ENCODE assay signal across 8 mouse cellular contexts in the genomic region with DNA sequence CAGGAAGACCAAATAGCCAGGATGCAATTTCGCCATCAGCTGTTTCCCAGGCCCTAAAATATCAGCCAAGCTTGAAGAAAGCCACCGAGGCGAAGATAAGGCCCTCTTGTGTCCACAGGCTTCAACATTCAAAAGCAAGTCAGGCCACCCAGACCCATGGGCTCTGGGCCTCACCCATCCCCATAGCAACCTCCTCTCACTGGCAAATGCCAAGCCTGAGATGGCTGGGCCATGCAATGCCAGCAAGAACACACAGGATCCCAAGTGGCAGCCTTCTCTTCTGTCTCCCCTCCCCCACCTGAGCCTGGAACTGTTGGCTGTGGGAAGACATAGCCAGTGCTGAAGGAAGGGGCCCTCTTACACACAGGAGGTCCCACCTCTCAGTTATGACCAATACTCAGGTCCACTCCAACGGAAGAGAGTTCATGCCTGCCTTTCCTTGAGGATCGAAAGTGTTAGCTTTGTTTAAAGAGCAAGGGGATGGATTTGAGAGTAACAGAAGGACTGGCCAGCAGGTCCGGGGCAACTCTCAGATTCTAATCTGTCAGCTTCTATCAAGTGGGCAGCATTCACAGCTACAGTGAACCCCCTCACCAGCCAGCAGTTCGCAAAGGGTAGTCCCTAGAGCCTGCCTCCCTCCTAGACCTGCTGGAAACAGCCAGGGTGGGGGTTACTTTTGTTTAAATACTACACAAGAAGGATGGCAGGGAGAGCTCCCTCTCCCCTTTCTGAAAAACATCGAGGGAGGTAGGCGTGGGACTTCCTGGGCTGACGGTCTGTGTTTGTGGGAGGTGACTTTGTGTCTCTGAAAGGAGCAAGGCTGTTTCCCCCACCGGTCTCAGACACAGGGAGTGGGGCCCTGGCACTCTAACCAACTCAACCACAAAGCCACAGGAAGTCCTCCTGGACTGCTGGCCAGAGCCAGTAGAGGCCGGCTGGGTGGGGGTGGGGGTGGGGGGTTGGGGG. TPM values are rescaled to one million over a fixed set of nuclear protein-coding genes. Genes with fewer than 3 reads are reported as not detected.
DNase-seq lines count a peak whose midpoint lies in the region; ATAC-seq and TF ChIP-seq lines count a peak whose summit lies in the region.

No protein-coding gene starts in this region.

- 0 out of 2 replicates have a peak, but pooled peaks cover 5% of the 10 kb centered on the region for H3K27me3 ChIP-seq in forebrain, embryonic 10.5 days (ENCODE audit: poor library complexity, severe bottlenecking)
- no peaks in the 10 kb centered on the region for H3K27me3 ChIP-seq in forebrain, embryonic 11.5 days (ENCODE audit: control insufficient read depth, insufficient read depth, low read length)
- H3K27me3 ChIP-seq in hindbrain, embryonic 16.5 days (replicated peaks; ENCODE audit: control insufficient read depth, insufficient read depth, low read length) = no peaks in the 10 kb centered on the region
- no peaks in the 10 kb centered on the region for H3K27me3 ChIP-seq in lung, postnatal 0 days (replicated peaks; ENCODE audit: insufficient read depth, low read length)
- H3K27me3 ChIP-seq in stomach, embryonic 16.5 days (ENCODE audit: control insufficient read depth, insufficient read depth, low read length) = no peaks in the 10 kb centered on the region

- no peaks in the 10 kb centered on the region for H3K36me3 ChIP-seq in forebrain, embryonic 10.5 days (replicated peaks)
- no peaks in the 10 kb centered on the region for H3K36me3 ChIP-seq in forebrain, embryonic 11.5 days (ENCODE audit: control insufficient read depth, insufficient read depth, low read length)
- H3K36me3 ChIP-seq in hindbrain, embryonic 16.5 days (ENCODE audit: control insufficient read depth, insufficient read depth, low read length) = no peaks in the 10 kb centered on the region
- no peaks in the 10 kb centered on the region for H3K36me3 ChIP-seq in lung, postnatal 0 days (ENCODE audit: insufficient read depth, low read length)
- H3K36me3 ChIP-seq in stomach, embryonic 16.5 days (ENCODE audit: control insufficient read depth, insufficient read depth, low read length) = no peaks in the 10 kb centered on the region

- ATAC-seq in forebrain, embryonic 11.5 days (replicated peaks; ENCODE audit: low FRiP score) = no peak
- peak; percentile 91 for ATAC-seq in hindbrain, embryonic 16.5 days
- peak; percentile 58 for ATAC-seq in lung, postnatal 0 days
- ATAC-seq in stomach, embryonic 16.5 days (ENCODE audit: insufficient read depth, low FRiP score) = no peak

- no peak overlapping the region for H3K4me2 ChIP-seq in forebrain, embryonic 11.5 days (ENCODE audit: low read depth, low read length, severe bottlenecking)
- H3K4me2 ChIP-seq in hindbrain, embryonic 16.5 days (ENCODE audit: low read length) = peak overlapping the region; percentile 30; the same call in 1 of the 2 replicates
- peak overlapping the region; percentile 22 for H3K4me2 ChIP-seq in lung, postnatal 0 days (replicated peaks; ENCODE audit: low read depth, low read length)
- peak overlapping the region; percentile 42 for H3K4me2 ChIP-seq in stomach, embryonic 16.5 days (ENCODE audit: low read depth, low read length)

- H3K27ac ChIP-seq in forebrain, embryonic 10.5 days = peak overlapping the region; percentile 60
- H3K27ac ChIP-seq in forebrain, embryonic 11.5 days (ENCODE audit: low read depth, low read length) = no peak overlapping the region
- H3K27ac ChIP-seq in hindbrain, embryonic 16.5 days (ENCODE audit: low read depth, low read length) = peak overlapping the region; percentile 81
- peak overlapping the region; percentile 88 for H3K27ac ChIP-seq in lung, postnatal 0 days (ENCODE audit: low read length)
- peak overlapping the region; percentile 96 for H3K27ac ChIP-seq in stomach, embryonic 16.5 days (ENCODE audit: low read length)

- no peak for DNase-seq in forebrain, embryonic 10.5 days (ENCODE audit: extremely low spot score, low spot score)
- DNase-seq in forebrain, embryonic 11.5 days (ENCODE audit: low spot score) = no peak
- DNase-seq in spleen, postnatal 36 days (ENCODE audit: low spot score in 2 of 2) = peak; percentile 48 to 56
- no peak for DNase-seq in spleen, postnatal 14 days (ENCODE audit: low spot score in 2 of 2)
- DNase-seq in lung, postnatal 0 days (ENCODE audit: low spot score) = peak; percentile 72
- DNase-seq in gastrocnemius, postnatal 10 days = no peak

- TF ChIP-seq CTCF in lung, postnatal 0 days (IDR thresholded peaks at IDR 0.05) = 0 out of 2 replicates have a peak, but pooled peaks have one; percentile 0

- no peaks in the 10 kb centered on the region for H3K9me3 ChIP-seq in forebrain, embryonic 10.5 days
- no peaks in the 10 kb centered on the region for H3K9me3 ChIP-seq in forebrain, embryonic 11.5 days (ENCODE audit: control insufficient read depth, low read length)
- H3K9me3 ChIP-seq in hindbrain, embryonic 16.5 days (ENCODE audit: control insufficient read depth, low read length) = no peaks in the 10 kb centered on the region
- no peaks in the 10 kb centered on the region for H3K9me3 ChIP-seq in lung, postnatal 0 days (ENCODE audit: low read length)
- H3K9me3 ChIP-seq in stomach, embryonic 16.5 days (replicated peaks; ENCODE audit: control insufficient read depth, low read length) = no peaks in the 10 kb centered on the region

- whole genome bisulfite sequencing in forebrain, embryonic 10.5 days = 31% methylated on average over 12 of the region's 12 CpGs
- 32% methylated on average over 12 of the region's 12 CpGs for WGBS in forebrain, embryonic 11.5 days
- WGBS in hindbrain, embryonic 16.5 days = 22% methylated on average over 12 of the region's 12 CpGs
- 15% methylated on average over 12 of the region's 12 CpGs for WGBS in lung, postnatal 0 days
- WGBS in stomach, embryonic 16.5 days = 24% methylated on average over 12 of the region's 12 CpGs

- no peak overlapping the region for H3K4me3 ChIP-seq in forebrain, embryonic 10.5 days
- H3K4me3 ChIP-seq in forebrain, embryonic 11.5 days (ENCODE audit: low read depth, low read length) = no peak overlapping the region
- peak overlapping the region; percentile 2; the same call in 1 of the 2 replicates for H3K4me3 ChIP-seq in hindbrain, embryonic 16.5 days (ENCODE audit: low read length)
- no peak overlapping the region for H3K4me3 ChIP-seq in lung, postnatal 0 days (ENCODE audit: low read depth, low read length)
- H3K4me3 ChIP-seq in stomach, embryonic 16.5 days (replicated peaks; ENCODE audit: low read length) = no peak overlapping the region

- no peak overlapping the region for H3K9ac ChIP-seq in forebrain, embryonic 11.5 days (ENCODE audit: low read length)
- H3K9ac ChIP-seq in hindbrain, embryonic 16.5 days (ENCODE audit: low read depth, low read length) = peak overlapping the region; percentile 32; the same call in 1 of the 2 replicates
- no peak overlapping the region; the same call in 1 of the 2 replicates for H3K9ac ChIP-seq in lung, postnatal 0 days (replicated peaks; ENCODE audit: low read depth)
- H3K9ac ChIP-seq in stomach, embryonic 16.5 days (ENCODE audit: low read length) = peak overlapping the region; percentile 63

- TF ChIP-seq EP300 in lung, postnatal 0 days (IDR thresholded peaks at IDR 0.05) = no peak

- peaks cover 52% of the 10 kb centered on the region for H3K4me1 ChIP-seq in forebrain, embryonic 10.5 days
- 0 out of 2 replicates have a peak, but pooled peaks cover 4% of the 10 kb centered on the region for H3K4me1 ChIP-seq in forebrain, embryonic 11.5 days (replicated peaks; ENCODE audit: control insufficient read depth, insufficient read depth, low read length)
- peaks cover 19% of the 10 kb centered on the region for H3K4me1 ChIP-seq in hindbrain, embryonic 16.5 days (ENCODE audit: control insufficient read depth, insufficient read depth, low read depth, low read length)
- H3K4me1 ChIP-seq in lung, postnatal 0 days (ENCODE audit: insufficient read depth, low read depth, low read length) = peaks cover 23% of the 10 kb centered on the region
- peaks cover 73% of the 10 kb centered on the region for H3K4me1 ChIP-seq in stomach, embryonic 16.5 days (ENCODE audit: control insufficient read depth, insufficient read depth, low read length)

RNA-seq across cellular contexts. Expression of gene Cd9, which starts 13.9 kb away (rescaled TPM):
- 35.3 and 38.2 TPM in 2 replicates for polyA plus RNA-seq in forebrain, embryonic 10.5 days (2016; fragmentation: Nextera tagmentation; extraction: Ambion mirVana)
- polyA plus RNA-seq in forebrain, embryonic 11.5 days (2014; fragmentation: Nextera tagmentation; extraction: Ambion mirVana) = 40.5 and 47.4 TPM in 2 replicates
- polyA plus RNA-seq in hindbrain, embryonic 16.5 days (2015; fragmentation: Nextera tagmentation; extraction: Ambion mirVana) = 127 and 137 TPM in 2 replicates
- 962 and 974 TPM in 2 replicates for polyA plus RNA-seq in lung, postnatal 0 days (2015; fragmentation: Nextera tagmentation; extraction: Ambion mirVana)
- 452 and 514 TPM in 2 replicates for polyA plus RNA-seq in stomach, embryonic 16.5 days (2015; fragmentation: Nextera tagmentation; extraction: Ambion mirVana)
- 10 to 100 TPM; 84.5 to 86.4 TPM for total RNA-seq in gastrocnemius, postnatal 10 days (2021)

Comparison
In these comparisons a context has a peak if more than half of its experiments do, and no peak if none do; other contexts are left out.
1. DNase-seq: peak in spleen, postnatal 36 days (2 of 2) and lung, postnatal 0 days (single experiment); none in forebrain, embryonic 10.5 days (single experiment), forebrain, embryonic 11.5 days (single experiment), spleen, postnatal 14 days (0 of 2) and gastrocnemius, postnatal 10 days (single experiment).
2. ATAC-seq: peak in hindbrain, embryonic 16.5 days (single experiment) and lung, postnatal 0 days (single experiment); none in forebrain, embryonic 11.5 days (single experiment) and stomach, embryonic 16.5 days (single experiment).
3. H3K9ac ChIP-seq: peak in hindbrain, embryonic 16.5 days (single experiment) and stomach, embryonic 16.5 days (single experiment); none in forebrain, embryonic 11.5 days (single experiment) and lung, postnatal 0 days (single experiment).